Mouse (Mus musculus) T-cell, adult 2 months (primary cell): Measurements from ENCODE around the gene Ino80b.

Experiments
- DNase-seq: peaks from one replicate; pipeline ENCODE4 v3.0.0; 2022; ENCODE audit warnings: low spot score

The Ino80b gene

DNA sequence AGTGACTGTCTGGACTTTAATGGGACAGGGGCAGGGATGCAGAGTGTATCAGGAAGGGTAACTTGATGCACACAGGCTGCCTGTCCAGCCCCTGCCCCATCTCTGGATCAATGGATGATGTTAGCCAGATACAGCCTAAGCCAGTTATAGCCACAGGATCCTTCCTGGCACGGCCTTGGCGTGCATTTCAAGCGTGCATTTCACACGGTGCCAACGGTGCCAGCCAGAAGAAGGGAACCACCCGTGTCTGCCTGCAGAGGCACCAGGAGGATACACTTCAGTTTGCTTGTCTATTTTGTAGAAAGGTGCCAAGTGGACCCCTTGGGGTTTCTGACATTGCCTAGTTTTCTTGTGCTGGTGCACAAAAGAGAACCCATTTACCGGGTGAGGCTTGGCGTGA, 14.8 kb upstream of the Ino80b start:
- DNase-seq: no peak

DNA sequence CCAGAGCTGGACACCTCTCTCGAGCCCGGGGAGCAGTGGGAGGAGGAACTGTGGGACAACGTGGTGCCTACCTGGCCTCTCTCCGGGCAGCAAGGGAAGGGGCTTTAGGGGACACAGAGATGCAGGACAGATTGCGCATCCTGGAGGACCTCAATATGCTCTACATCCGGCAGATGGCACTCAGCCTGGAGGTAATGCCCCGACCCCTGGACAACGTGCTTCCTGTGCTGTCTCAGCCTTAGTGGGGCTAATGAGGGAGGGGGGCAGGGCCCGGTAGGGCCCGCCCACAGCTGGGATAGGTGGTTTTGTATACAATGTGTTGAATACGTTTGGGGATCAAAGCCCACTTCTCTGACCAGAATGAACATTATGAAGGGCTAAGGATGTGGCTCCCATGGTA, 12.8 kb upstream of the Ino80b start:
- no peak for DNase-seq

DNA sequence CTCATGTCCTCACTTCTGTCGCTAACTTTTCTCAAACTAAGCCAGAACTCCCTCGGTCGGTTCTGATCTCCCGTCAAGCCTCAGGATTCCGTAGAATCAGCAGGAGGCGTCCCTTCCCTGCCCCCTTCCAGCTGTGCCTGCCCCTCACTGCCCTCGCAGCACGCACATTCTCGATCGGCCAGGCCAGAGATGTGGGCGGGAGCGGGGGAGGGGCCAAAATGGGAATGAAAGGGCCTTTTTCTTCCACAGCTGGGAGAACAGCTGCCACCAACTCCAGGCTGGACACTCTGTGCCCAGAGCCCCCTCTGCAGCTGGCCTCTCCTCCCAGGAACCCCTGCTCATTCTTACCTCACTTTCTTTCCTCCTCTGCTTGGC, 12.3 kb upstream of the Ino80b start:
- no peak for DNase-seq

DNA sequence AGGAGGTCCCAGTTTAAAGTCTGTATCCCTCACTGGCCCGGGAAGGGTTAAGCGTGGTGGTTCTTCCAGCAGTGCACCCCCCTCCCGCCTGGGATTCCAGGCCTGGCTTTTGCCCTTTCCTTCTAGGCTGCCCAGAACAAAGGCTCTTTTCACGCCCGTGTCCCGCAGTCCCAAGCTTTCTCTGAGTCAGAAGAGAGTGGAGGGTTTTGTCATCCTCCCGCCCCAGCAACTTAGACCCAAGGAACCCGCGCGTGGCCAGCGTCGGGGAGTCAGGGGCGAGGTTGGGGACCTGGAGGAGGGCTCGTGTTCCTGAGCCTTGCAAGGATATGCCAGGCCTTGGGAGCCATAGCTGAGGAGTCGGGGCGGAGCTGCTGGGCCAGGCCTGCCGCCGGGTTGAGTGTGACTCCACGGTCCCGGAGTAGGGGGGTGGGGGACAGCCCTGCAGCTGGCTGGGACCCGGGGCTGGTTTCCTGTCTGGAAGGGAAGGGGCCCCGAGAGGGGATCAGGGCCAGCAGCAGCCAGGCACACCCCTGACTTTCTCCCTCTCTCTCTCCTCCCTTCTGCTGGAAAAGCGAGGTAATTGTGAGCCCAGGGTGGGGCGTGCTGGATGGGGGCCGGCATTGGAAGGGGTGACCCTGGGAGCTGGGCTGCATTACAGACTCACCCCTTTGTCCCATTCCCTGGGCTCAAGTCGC, 11.8 kb upstream of the Ino80b start:
- no peak for DNase-seq

DNA sequence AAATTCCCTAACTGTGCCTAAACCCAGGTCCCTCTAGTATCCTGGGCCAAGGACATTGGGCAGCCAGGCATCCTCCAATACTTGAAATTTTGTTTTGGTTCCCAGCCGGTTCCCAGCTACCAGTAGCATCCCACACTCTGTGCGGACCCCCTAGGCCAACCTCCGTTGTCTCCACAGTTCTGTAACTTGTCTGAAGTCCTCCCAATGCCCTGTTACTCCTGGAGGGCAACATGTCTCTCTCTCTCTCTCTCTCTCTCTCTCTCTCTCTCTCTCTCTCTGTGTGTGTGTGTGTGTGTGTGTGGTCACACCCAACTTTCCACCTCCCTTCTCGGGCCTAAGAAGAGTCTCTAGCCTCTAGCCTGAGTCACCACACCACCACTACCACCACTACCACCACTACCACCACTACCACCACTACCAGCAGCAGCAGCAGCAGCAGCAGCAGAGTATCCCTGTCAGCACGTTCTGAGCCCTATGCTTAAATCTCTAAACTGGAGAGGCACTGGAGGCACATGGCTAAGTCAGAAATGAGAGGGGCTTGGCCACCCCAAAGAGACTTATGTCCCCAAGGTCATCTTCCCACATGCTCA, 11.2 kb upstream of the Ino80b start:
- DNase-seq: no peak

DNA sequence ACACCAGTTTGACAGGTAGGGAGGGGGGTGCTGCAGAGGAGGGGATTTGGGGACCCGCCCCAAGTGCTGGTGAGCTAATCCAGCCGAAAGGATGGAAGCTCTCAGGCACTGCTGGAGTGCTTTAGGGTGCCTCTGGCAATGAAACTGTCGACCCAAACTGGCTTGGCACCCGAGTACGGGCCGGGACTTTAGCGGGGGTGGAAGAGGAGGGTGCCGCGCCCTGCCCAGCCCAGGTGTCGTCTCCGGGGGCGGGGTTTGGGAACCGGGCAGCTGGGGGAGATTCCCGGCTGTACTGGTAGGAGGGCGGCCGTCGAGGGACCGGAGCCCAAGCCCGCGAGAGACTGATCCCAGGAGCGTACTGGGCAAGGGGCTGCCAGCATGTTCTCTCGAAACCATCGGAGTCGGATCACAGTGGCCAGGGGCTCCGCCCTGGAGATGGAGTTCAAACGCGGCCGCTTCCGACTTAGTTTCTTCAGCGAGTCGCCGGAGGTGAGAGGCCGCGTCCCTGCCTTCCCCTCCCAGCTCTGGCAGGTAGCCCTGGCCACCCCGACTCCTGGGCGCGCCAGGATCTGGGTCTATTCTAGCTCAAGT, 10.4 kb upstream of the Ino80b start:
- no peak for DNase-seq

DNA sequence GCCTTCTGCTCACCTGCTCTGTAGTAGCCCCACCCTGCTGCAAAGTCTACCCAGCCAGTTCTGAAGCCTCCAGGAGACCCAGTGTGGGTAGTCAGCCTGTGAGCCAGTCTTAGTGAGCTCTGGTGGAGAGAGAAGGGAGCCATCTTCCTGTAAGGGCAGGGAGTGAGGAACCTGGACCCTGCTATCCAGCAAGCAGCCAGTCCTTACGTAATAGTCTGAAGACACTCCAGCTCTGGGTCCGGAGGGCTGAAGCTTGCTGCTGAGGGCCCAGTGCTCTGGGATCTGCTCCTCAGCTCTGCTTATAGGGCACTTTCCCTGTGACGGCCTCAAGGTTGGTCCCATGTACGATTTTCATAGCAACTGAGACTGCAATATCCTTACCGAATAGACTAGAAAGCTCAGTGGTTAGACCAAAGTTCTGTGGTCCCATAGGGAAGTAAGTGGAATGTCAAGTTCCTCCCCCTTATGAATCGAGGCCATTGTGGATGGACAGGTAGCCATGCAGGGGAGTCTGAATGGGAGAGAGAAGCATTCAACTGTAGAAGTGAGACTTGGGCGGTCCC, 9.8 kb upstream of the Ino80b start, which contains the start of gene Rtkn:
TSS of gene Rtkn (plus strand) at position 513 of the 563 bp plus-strand sequence.
- DNase-seq: no peak

DNA sequence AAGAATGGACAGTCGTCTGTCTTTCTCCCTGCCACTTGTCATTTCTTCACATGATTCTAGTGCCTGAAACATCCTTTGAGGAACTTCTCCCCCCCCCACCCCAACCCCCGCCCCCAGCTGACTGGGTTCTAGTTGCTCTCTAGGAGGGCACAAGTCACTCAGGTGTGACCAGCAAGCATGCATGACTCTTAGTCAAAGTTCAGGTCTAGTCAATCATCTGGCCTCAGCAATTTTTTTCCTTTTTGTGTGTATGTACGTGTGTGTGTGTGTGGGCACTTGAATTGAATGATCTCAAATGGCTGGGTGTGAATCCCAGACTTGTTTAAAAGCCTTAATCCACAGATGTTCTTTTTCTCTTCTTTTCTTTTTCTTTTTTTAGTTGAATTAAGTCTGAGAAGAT, 9.0 kb upstream of the Ino80b start:
- DNase-seq: no peak

DNA sequence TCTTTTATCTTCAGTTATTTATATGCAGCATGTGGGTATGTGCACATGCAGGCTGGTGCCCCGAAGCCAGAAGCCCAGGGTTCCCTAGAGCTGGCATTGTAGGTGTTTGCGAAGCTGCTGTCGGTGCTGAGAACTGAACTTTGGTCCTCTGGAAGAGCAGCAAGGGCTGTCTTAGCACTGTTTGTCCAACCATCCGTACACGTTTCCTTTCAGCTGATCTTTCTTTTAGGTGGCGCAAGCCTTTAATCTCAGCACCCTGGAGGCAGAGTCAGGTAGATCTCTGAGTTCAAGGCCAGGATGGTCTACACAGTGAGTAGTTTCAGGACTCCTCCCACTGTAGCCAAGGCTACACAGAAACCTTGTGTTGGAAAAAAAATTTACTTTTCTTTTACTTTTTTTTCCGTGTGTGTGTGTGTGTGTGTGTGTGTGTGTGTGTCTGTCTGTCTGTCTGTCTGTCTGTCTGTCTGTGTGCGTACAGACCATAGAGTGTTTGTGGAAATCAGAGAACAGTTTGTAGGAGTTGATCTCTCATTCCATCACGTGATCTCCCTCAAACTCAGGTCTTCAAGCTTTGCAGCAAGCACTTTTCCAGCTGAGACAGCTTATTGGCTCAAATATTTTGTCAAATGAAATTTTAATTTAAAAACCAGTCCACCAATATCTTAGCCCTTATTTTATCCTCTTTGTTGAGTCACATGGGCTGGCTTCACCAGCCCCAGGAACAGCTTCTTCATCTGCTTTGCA, 7.1 kb upstream of the Ino80b start:
- DNase-seq: no peak

DNA sequence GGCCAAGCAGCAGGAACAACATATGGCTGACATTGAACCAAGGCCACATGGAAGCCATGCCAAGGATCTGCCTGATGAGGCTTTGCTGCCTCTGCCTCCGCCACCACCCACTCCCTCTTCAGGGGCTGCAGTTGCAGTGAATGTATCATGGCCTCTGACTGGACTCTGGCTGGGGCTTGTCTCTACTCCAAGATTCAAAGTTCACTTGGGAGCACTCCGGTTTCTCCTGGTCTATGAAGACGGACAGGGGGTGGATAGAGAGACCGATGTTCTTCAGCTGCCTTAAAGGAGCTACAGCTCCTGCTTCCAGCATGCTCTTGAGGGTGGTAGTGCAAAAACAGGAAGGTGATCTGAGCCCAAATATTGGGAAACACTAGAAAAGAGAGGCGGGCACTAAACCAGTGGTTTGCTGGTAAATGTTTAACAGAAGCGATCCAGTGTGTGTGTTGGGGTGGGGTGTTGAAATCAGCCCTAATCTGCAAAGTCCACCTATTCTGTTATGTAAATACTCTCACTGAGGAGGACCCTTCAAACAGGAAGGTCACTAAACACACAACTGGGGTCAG, 6.3 kb upstream of the Ino80b start:
- DNase-seq: no peak

DNA sequence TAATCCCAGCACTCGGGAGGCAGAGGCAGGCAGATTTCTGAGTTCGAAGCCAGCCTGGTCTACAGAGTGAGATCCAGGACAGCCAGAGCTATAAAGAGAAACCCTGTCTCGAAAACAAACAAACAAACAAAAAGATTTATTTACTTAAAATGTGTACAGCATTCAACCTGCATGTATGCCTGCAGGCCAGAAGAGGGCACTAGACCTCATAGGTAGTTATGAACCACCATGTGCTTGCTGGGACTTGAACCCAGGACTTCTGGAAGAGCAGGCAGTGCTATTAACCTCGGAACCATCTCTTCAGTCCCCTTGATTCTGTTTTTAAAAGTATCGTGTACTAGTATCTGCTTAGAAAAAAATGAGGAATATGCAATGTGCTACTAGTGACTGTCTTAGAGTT, 2.2 kb upstream of the Ino80b start:
- DNase-seq: no peak

DNA sequence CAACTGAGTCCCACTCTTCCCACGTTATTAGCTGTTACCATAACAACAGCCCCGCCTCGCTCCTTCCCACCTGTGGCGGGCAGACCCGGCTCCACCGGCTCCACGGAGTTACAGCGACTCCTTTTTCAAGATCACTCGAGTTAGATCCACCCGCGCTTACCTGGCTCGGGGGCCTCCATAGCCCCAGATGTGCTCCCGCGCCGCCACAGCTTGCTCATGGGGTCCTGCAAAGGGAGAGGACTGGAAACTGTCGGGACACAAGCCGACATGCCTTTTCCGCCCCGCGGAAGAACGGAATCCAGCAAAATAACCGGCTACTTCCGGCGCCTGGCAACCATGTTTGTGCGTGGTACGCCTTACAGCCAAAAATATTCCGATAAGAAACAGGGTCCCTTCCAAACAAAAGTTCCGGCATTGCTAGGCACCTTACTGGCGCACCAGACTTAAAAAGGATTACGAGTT, 349 bp downstream of the Ino80b start:
- DNase-seq: peak; percentile 95

DNA sequence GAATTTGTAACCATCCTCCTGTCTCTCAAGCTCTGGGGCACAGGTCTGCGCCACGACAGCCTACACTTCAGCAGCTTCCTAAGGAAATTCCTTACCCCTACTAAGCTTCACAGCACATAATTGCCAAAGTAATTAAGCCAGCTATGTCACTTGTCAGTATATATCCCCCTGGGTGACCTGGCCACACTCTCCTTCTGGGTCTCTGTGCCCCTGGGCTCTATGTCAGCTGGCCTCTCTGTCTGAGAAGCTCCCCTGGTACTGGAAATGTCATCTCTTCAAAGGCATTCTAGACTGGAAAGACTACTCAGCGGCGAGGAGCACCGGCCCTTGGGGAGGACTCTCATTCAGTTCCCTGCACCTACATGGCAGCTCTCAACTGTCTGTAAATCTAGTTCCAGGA, 2.3 kb downstream of the Ino80b start:
- DNase-seq: no peak

DNA sequence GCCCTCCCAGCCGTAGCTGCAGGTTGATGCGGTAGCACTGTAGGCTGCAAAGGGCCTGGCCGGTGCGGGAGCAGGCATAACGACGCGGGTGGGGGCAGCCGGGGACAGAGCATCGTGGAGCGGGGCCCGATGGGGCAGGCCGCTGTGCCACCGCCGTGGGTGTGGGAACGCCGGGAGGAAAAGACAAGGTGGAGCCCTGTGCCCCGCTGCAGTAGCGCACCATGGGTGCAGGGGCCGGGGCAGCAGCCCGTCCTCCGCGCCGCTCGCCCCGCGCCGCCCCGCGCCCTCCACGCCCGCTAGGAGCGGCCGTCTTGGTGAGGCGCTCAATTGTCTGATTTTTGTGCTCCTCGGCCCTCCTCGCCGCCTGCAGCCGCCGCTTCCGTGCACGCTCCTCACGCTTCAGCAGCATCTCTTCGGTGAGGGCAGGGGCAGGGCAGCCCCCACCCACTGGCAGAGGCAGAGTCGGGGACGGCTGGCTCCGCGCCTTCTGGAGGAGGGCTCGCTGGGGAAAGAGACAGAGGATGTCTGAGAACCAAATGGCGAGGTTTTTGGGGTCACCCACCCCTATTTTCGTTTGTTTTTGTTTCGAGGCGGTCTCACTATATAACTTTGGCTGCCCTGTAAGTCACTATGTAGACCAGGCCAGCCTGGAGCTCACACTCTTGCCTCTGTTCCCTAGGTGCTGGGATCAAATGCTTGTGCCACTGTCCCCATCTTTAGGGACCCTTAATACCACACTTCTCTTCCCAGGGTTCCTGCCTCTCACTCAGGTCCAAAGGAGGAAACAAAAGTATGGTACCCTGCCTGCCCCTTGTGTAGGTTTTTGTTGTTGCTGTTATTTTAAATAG, 3.1 kb downstream of the Ino80b start:
- no peak for DNase-seq

DNA sequence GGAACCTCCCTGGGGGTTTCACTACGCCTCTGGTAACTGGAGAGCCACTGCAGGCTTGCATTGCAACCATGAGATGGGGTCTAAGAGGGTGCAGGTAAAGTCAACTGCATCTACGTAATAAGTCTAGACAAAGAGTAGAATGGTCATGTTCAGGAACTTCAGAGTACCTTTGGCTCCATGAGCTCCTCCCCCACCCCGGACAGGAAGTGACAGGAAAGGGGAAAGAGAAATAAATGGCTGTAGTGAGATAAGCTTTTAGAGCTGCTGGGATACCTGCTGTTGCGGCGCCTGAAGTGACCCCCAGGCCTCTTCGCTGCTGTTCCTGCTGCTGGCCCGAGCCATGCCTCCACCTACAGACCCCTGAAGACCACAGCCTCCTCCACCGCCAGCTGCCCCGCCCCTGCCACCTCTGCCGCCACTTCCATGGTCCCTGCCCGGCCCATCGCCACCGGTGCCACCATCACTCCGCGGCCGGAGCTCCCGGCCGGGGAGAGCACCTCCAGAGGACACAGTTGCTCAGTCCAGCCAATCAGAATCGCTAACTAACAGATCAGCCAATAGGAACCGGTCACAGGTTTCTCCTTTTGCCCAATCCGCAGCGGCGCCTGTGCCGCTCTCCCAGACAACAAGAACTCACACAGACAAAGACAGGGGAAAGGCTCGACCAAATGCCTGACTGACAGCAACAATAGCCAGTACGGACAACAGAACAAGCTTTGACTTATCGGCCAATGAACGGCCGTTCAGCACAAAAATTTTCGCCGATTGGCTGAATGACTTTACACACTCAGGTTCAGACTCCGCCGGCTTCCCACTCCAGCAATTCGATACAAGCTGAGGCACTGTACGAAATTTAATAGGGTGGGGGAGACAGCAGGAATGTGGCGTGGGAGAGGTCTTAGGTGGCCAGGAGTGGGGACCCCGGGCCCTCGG, 4.0 kb downstream of the Ino80b start, which contains the start of gene Wbp1:
TSS of gene Wbp1 (minus strand) at position 630 of the 933 bp plus-strand sequence.
- DNase-seq: peak; percentile 95

DNA sequence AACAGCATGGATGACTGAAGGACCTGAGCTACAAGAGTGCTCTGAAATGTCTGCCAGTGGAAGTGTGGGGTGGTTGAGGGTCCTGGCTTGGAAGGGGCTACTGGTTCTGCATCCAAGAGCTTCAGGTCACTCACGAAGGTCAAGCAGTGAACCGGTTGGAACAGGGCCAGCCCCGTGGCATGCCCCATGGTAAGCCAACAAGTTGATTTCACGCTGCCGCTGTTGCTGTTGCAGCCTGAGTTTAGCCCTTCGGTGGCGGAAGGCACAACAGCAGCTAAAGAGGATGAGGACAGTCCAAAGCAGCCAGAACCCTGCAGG, 5.5 kb downstream of the Ino80b start:
- DNase-seq: no peak

DNA sequence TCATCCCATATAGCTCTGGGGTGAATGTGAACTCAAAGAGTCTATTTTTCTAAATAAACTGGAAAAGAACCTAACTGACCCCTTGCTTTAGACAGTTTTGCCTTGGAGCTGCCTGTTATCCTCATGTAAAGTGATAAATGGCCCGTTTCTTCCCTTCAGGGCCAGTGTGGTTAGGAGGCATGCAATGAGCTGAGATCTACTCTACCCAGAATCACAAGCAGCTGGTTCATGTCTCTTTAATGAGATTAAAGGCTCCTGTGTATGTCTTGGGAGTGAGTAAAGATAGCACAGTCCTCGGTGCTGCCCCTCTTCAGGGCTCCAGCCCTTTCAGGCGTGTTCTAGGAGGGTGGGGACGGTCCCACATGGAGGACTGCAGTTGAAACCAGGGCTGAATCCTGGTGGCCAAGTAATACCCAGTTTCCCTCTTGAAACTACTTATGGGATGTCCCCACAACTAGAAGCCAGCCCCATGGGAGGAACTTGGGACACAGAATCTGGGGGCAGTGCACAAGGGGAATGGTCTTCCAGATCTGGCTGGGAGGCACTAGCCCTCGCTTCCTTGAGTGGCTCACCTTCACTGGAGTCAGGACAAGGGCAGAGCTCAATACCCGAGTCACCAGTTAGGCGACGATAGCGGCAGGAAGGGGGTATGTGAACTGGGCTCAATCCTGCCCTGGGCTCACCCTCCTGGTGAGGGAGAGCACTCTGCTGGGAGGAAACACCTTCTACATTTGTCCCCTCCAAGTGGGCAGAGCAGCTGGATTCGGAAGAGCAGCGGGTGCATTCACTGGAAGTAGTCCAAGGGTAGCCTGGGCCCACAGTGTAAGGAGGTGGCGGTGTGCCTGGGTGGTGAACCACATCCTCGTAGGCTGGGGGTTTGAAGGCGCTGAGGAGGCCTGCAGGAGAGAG, 6.2 kb downstream of the Ino80b start:
- peak; percentile 42 for DNase-seq

DNA sequence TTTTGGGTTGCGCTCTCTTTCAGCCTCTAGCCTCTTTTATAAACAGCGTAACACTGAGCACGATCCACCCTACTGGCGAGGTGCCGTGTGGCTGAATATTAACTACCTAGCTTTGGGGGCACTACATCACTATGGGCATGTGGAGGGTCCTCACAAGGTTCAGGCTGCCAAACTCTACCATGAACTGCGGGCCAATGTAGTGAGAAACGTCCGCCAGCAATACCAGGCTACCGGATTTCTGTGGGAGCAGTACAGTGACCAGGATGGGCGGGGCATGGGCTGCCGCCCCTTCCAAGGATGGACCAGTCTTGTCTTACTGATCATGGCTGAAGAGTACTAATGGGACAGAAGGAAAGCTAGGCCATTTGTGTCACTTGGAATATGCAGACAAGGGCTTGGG, 6.9 kb downstream of the Ino80b start:
- DNase-seq: no peak

DNA sequence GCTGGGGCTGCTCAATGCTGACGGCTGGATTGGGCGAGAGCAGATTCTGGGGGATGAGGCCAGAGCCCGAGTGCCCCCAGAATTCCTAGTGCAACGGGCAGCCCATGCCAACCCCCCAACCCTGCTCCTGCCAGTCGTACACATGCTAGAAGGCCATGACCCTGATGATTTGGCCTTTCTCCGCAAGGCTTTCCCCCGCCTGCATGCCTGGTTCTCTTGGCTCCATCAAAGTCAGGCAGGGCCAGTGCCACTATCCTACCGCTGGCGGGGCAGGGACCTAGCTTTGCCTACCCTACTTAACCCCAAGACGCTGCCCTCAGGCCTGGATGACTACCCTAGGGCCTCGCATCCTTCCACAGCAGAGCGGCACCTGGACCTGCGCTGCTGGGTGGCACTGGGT, 7.6 kb downstream of the Ino80b start:
- no peak for DNase-seq
